Mouse (Mus musculus) kidney, postnatal 14 days (tissue): ENCODE measurements at regions not wholly inside any gene's neighbourhood (a gene's known extent, or its start where the extent isn't known, plus 50 kb on each side); places are given as distances from the start of the nearest gene placed in this dataset.
A peak's percentile ranks its signal among the peaks of the same experiment; 100 is the strongest.
"Not testable (repeated sequence)": the region's sequence is repeated elsewhere in the genome, so short reads cannot be mapped to it uniquely, and the experiment has no call there.

Experiments used
- DNase-seq: peaks from one replicate; pipeline ENCODE4 v3.0.0; 2022; ENCODE audit warnings: mixed read lengths

GRCm38 (mm10) chr15:62272755-62273154, 1349.9 kb upstream of the A1bg start:
- DNase-seq, result no peak

- DNase-seq, result no peak
Observed at GRCm38 (mm10) chr15:62271428-62271827, 1348.6 kb upstream of the A1bg start.

DNA sequence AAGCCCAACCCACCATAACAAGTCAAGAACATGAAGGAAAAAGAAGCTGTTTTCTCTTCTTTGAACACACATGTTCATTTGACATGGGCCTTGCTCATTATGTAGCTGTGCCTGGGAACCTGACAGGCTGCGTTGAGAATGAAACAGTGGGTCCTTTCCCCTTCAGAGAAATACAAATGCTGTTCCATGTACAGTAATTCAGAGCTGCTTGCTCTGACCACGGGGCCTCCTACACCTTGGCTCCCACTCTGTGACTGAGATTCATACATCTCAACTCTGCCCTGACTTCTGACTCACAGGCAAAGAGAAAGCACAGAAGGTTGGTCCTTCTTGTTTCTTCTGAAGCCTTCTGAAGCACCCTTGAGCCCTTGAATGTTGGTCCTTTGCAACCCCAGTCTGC, 1345.4 kb upstream of the A1bg start:
- DNase-seq, result no peak

- no peak for DNase-seq
Observed at GRCm38 (mm10) chr15:62267536-62267935, 1344.7 kb upstream of the A1bg start.

DNA sequence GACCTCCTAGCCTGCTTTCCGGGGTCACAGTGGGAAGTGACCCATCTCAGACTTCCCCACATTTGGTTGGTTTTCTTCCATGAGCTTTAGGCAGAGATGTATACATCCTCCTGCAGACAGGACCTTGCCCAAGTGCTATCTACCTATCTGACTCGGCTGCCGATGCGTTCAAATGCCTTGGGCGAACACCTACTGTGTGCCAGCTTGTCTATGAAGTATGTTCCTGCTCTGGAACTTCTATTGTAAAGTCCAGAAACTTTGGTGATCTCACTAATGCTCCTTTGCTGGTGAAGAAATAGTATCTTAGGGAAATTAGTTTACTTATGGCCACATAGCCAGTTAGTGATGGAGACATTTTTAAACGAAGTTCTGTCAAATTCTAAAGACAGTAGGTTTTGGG, 1343.2 kb upstream of the A1bg start:
- no peak for DNase-seq

GRCm38 (mm10) chr15:62265484-62265937, 1342.7 kb upstream of the A1bg start:
- peak; percentile 30 for DNase-seq

DNA sequence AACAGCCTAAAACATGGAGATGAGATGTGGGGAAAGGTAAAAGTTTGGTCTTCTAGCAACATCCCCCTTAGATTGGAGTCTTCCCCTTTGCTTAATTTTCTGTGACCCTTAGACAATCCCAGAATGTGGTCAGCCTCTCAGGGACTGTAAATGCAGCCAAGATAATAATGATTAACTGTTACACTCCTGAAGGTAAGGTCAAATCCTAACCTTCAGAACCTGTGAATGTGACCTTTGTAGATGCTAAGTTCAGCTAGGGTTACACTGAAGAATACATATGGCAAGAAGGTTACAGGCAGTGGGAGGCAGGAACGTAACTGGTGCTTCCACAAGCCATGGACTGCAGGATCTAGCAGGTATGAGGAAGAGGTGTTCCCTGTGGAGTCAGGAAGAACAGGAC, 1342.2 kb upstream of the A1bg start:
- DNase-seq, result no peak

DNA sequence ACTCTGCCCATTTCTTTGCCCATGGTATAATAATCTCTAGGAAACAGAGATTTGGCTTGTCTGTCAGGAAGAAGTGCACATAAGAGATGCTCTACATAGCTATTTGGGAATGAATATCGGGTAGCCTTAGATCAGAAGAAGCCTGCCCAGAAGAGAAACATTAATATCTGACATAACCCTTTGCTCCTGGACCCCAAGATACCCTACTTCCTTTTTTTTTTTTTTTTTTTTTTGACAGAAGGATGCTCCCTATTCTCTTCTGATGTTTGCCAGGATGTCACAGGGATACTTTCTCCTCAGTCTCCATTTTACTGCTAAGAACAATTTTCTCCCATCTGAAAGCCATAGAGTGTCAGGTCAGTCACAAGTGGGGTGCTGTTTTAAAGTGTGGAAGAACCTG, 1341.4 kb upstream of the A1bg start:
- DNase-seq, result no peak

DNA sequence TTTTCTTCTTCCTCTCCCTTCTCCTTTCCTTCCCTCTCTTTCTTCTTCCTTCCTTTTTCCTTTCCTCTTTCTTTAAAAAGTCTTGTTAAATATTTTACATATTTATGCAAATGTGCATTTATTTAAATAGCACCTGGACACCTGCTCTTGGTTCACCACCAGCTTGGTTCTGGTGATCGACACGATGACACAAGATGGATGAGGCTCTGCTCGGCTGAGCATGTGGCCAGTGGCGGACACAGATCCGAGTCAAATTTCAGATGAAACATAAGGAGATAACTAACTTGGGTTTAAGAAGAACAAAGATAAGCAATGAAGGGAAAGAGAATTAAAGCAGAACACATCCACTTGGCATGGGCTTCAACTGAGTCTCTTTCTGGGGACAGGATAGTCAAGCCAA, 1339.7 kb upstream of the A1bg start:
- DNase-seq, result no peak

GRCm38 (mm10) chr15:62261520-62261919, 1338.7 kb upstream of the A1bg start:
- DNase-seq, result no peak

GRCm38 (mm10) chr15:62258611-62259010, 1335.8 kb upstream of the A1bg start:
- no peak for DNase-seq

GRCm38 (mm10) chr15:62257955-62258354, 1335.1 kb upstream of the A1bg start:
- DNase-seq, result peak; percentile 89

DNA sequence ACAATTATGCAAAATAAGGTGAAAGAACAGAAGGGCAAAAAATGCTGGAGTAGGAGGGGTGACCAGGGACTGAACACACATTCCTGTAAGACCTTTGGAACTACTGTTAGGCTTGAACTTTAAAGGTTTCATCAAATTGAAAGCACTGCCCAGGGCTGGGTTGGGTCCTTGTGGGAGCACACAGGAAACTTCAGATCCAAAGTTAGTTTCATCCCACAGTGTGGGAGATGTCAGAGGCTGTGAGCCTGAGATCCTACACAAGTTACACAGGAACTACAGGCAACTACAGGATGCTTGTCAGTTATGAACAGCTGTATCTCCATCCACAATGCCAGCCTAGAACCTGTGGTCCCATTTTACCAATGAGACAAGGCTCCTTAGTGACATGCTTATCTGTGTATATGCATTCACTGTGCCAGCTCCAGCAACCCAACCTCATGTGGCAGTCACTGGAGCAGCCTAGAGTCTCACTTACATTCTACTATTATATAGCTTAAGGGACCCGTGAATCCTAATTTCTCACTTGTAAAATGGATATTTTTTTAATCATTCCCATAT, 1334.4 kb upstream of the A1bg start:
- no peak for DNase-seq

GRCm38 (mm10) chr15:62255571-62255970, 1332.8 kb upstream of the A1bg start:
- DNase-seq, result no peak

- no peak for DNase-seq
Observed at GRCm38 (mm10) chr15:62253724-62254123, 1330.9 kb upstream of the A1bg start.

- not testable (repeated sequence) for DNase-seq
Observed at GRCm38 (mm10) chr15:62252078-62252833, 1329.4 kb upstream of the A1bg start.

DNA sequence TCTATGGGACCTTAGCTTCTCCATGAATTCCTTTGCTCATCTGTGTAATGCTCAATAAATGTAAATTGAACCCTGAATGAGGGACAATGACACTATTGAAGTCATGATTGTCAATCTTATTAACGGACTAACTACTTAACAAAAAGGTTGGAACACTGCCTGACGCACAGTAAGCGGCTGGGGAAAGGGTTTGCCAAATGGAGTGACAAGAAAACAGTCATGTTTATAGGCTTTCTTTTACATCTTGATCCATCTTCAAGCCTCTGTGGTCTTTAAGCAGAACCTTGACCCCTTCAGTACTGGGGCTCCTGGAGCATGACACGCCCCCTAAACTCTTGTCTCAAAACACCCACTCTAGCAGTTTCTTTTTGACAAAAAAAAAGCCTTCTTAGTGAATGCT, 1326.6 kb upstream of the A1bg start:
- no peak for DNase-seq

- no peak for DNase-seq
Observed at GRCm38 (mm10) chr15:62246561-62247079, 1323.8 kb upstream of the A1bg start.

GRCm38 (mm10) chr15:62245237-62245636, 1322.4 kb upstream of the A1bg start:
- DNase-seq, result no peak

GRCm38 (mm10) chr15:62244819-62245218, 1322.0 kb upstream of the A1bg start:
- DNase-seq, result no peak

- DNase-seq, result no peak
Observed at GRCm38 (mm10) chr15:62240031-62240430, 1317.2 kb upstream of the A1bg start.

DNA sequence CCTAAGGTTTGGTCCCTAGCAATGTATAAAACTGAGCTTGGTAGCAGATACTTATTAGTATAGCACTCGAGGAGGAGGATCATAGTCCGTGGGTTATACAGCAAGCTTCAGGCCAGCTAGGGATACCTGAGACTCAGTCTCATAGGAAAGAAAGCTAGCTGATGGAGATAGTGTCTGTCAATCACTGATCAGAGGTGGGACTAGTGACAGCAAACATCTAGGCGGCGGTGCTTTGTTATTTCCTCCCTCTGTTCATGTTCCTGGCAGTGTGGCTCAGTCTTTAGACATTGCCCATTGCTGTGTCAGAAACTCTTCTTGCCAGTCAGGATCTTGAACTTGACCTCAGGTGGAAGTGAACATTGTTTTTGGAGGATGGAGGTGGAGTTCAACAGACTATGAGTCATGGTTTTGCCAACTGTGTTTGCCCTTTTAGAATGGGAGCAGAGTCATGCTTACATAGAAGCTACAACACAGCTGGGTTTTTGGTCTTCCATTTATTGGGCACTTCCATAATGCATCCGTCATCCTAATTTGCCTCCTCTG, 1315.8 kb upstream of the A1bg start:
- DNase-seq, result no peak

DNA sequence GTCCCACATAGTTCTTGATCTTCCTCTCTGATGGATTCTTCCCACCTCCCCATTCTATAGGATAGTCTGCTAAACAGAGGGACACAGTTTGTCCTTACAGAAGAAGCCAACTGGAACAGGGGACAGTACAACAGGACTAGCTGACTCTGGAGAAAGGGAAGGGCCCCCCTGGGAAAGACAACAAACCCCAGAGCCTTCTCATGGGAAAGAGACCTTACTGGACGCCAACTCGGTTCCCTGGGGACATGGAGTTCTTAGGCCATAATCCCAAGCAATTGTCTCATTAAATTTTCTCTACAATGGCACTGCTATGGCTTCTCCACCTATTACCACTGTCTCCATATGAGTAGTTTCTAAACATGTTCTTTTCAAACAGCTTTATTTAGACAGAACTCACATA, 1313.2 kb upstream of the A1bg start:
- no peak for DNase-seq

GRCm38 (mm10) chr15:62234182-62234760, 1311.5 kb upstream of the A1bg start:
- DNase-seq, result no peak
